Mouse (Mus musculus) limb, embryonic 15.5 days (tissue): ENCODE results near the gene Mcf2. TPM values are rescaled to one million over a fixed set of nuclear protein-coding genes. Genes with fewer than 3 reads are reported as not detected.

Experiments used
- ATAC-seq: fragments of 200-750 bp; cut with Nextera tagmentation; 2 replicates; pipeline ENCODE4 v1.8.0; 2017; ENCODE audit warnings: low read depth, moderate TSS enrichment; ENCODE audit not compliant: insufficient number of reproducible peaks, low FRiP score, low TSS enrichment
- H3K27ac ChIP-seq: fragments of 300-500 bp; sonication (generic); 2 replicates; pipeline ENCODE4 v1.5.1; 2015; ENCODE audit warnings: moderate library complexity, mild to moderate bottlenecking, inconsistent platforms
- H3K27me3 ChIP-seq: fragments of 300-500 bp; sonication (generic); 2 replicates; pipeline ENCODE4 v1.6.1; 2015; ENCODE audit warnings: inconsistent platforms
- H3K36me3 ChIP-seq: fragments of 300-500 bp; sonication (generic); 2 replicates; pipeline ENCODE4 v1.6.1; 2015; ENCODE audit warnings: inconsistent platforms
- H3K4me1 ChIP-seq: fragments of 300-500 bp; sonication (generic); 2 replicates; pipeline ENCODE4 v1.6.1; 2015; ENCODE audit warnings: inconsistent platforms
- H3K4me2 ChIP-seq: fragments of 300-500 bp; sonication (generic); 2 replicates; pipeline ENCODE4 v1.6.1; 2015; ENCODE audit warnings: mild to moderate bottlenecking, inconsistent platforms
- H3K4me3 ChIP-seq: fragments of 300-500 bp; sonication (generic); 2 replicates; pipeline ENCODE4 v1.5.1; 2015; ENCODE audit warnings: mild to moderate bottlenecking, inconsistent platforms
- H3K9ac ChIP-seq: fragments of 300-500 bp; sonication (generic); 2 replicates; pipeline ENCODE4 v1.6.1; 2015; ENCODE audit warnings: inconsistent platforms
- H3K9me3 ChIP-seq: fragments of 300-500 bp; sonication (generic); 2 replicates; pipeline ENCODE4 v1.6.1; 2016; ENCODE audit warnings: inconsistent platforms
- WGBS: fragments of 180-500 bp; shearing (Covaris S2); methylation state at CpG from one replicate; pipeline ENCODE4 v1.1.7; 2015; 5-methylcytosine and 5-hydroxymethylcytosine counted together
- polyA plus RNA-seq: library from polyadenylated mRNA; unstranded; fragments of >200 nt; fragmentation: Nextera tagmentation; extraction: Ambion mirVana; gene quantifications from 2 replicates; pipeline ENCODE4 v1.2.1, GENCODE M21; 2015

Mcf2 gene
- polyA plus RNA-seq, result 0.12 and 0.19 TPM in 2 replicates

GRCm38 (mm10) chrX:60178744-60179458 lies at the start of gene Mcf2:
Mcf2 (minus strand) TSS chrX:60179089.
- H3K36me3 ChIP-seq, result no peaks in the 10 kb centered on the region
- ATAC-seq, result no peak
- H3K4me3 ChIP-seq, result peak within 1 kb of the TSS; percentile 30
- 0 out of 2 replicates have a peak, but pooled peaks cover 5% of the 10 kb centered on the region for H3K4me1 ChIP-seq
- H3K4me2 ChIP-seq, result peak within 1 kb of the TSS; percentile 55
- no peak within 1 kb of the TSS for H3K9ac ChIP-seq
- no peak within 1 kb of the TSS for H3K27ac ChIP-seq
- H3K9me3 ChIP-seq, result no peaks in the 10 kb centered on the region
- peaks cover 10% of the 10 kb centered on the region; the same call in 1 of the 2 replicates for H3K27me3 ChIP-seq
- WGBS, result 14% methylated on average over 28 of the region's 28 CpGs

DNA sequence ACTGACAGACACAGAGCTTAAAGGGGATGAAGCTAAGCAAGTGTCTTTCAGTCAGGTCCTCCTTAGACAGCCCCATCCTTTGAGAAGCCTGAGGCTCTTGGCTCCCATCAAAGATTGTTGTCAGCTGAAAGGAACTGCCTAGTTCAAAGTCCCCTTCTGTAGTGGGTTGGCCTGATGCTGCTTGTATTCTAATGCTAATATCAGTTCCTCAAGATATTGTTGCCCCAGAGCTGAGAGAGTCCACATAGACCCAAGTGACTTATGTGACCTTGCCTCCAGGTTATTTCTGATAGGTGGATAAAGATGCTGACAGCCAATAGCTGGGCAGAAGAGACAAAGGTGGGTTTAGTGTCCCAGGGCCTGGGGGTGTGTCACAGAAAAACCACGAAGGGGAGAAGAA lies 8.8 kb upstream of the Mcf2 start:
- Histone ChIP-seq H3K27ac (no peak overlapping the region), H3K27me3 (no peaks in the 10 kb centered on the region), H3K9ac (no peak overlapping the region), H3K9me3 (no peaks in the 10 kb centered on the region), H3K4me2 (no peak overlapping the region), H3K4me1 (no peaks in the 10 kb centered on the region), H3K36me3 (no peaks in the 10 kb centered on the region), H3K4me3 (no peak overlapping the region)
- no peak for ATAC-seq
- WGBS, result 43% methylated on average over 1 of the region's 1 CpGs

GRCm38 (mm10) chrX:60182611-60183010 lies 3.7 kb upstream of the Mcf2 start:
- no peak for ATAC-seq
- H3K4me2 ChIP-seq, result no peak overlapping the region
- 63% methylated on average over 3 of the region's 3 CpGs for WGBS

DNA sequence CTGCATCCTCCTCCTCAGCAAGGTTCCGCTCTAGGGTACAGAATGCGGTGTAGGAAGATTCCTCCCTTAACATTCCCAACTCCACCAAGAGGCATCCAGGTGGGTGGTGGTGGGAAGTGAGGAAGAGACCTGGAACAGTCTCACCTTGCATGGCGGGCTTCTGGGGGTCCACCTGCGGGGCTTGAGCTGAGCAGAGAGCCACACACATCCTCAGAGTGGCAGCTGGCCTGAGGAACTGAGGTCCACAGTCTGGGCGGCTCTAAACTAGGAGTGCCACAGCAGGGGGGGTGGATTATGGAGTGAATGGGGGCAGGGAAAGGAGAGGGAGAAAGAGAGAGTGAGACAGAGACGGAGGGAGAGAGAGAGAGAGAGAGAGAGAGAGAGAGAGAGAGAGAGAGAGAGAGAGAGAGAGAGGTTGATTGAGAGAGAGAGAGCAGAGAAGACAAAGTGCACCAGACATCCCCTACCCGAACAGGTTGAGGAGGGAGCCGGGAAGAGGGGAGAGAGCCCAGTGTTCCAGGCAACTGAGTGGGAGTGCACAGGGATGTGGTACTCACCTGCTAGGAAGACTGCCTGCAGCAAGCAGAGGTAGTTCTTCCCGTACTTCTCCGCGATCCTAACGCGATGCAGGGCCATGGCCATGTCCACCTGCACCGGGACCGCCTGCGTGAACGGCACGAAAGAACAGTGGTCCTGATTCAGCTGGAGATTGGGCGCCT lies 705 bp downstream of the Mcf2 start:
- no peak overlapping the region for H3K9ac ChIP-seq
- ATAC-seq, result no peak
- WGBS, result 9% methylated on average over 19 of the region's 19 CpGs

More at GRCm38 (mm10) chrX:60182611-60183010, 3.7 kb upstream of the Mcf2 start:
- 0 out of 2 replicates have a peak, but pooled peaks cover 5% of the 10 kb centered on the region for H3K4me1 ChIP-seq
- no peaks in the 10 kb centered on the region for H3K9me3 ChIP-seq
- no peaks in the 10 kb centered on the region for H3K36me3 ChIP-seq
- H3K4me3 ChIP-seq, result no peak overlapping the region
- H3K27ac ChIP-seq, result no peak overlapping the region
- H3K9ac ChIP-seq, result no peak overlapping the region
- peaks cover 10% of the 10 kb centered on the region; the same call in 1 of the 2 replicates for H3K27me3 ChIP-seq

GRCm38 (mm10) chrX:60170106-60170505 lies 8.8 kb downstream of the Mcf2 start:
- H3K9me3 ChIP-seq, result no peaks in the 10 kb centered on the region
- H3K27me3 ChIP-seq, result no peaks in the 10 kb centered on the region
- no peaks in the 10 kb centered on the region for H3K36me3 ChIP-seq
- H3K4me1 ChIP-seq, result no peaks in the 10 kb centered on the region
- H3K4me3 ChIP-seq, result no peak overlapping the region
- no peak overlapping the region for H3K4me2 ChIP-seq
- ATAC-seq, result no peak
- no peak overlapping the region for H3K27ac ChIP-seq
- H3K9ac ChIP-seq, result no peak overlapping the region
- 84% methylated on average over 5 of the region's 5 CpGs for WGBS

More for the DNA sequence above, 705 bp downstream of the Mcf2 start:
- peaks cover 10% of the 10 kb centered on the region; the same call in 1 of the 2 replicates for H3K27me3 ChIP-seq
- 0 out of 2 replicates have a peak, but pooled peaks cover 5% of the 10 kb centered on the region for H3K4me1 ChIP-seq
- no peak overlapping the region for H3K27ac ChIP-seq
- no peaks in the 10 kb centered on the region for H3K36me3 ChIP-seq
- peak overlapping the region; percentile 30 for H3K4me3 ChIP-seq
- no peaks in the 10 kb centered on the region for H3K9me3 ChIP-seq
- H3K4me2 ChIP-seq, result peak overlapping the region; percentile 55

DNA sequence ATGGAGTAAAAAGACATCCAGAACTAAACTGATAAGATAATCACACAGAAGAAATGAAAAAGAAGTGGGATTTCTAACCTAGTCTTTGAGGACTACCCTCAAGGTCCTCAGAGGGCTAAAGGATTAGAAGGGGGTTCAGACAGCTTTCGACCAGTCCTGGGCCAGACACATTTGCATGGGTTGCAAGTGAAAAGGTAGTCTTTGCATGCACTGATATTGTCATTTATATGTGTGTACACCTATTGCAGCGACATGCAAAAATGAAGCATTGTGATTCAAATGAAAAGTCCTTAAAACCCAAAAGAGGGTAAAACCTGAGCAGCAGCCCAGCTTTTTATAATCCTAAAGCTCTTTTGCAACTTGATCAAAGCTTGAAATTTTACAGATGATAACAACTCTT lies 9.4 kb downstream of the Mcf2 start:
- no peak overlapping the region for H3K4me3 ChIP-seq
- no peak overlapping the region for H3K27ac ChIP-seq
- 78% methylated on average over 2 of the region's 2 CpGs for WGBS
- H3K4me2 ChIP-seq, result no peak overlapping the region
- H3K4me1 ChIP-seq, result no peaks in the 10 kb centered on the region
- no peaks in the 10 kb centered on the region for H3K27me3 ChIP-seq
- H3K36me3 ChIP-seq, result no peaks in the 10 kb centered on the region
- no peak overlapping the region for H3K9ac ChIP-seq
- ATAC-seq, result no peak
- H3K9me3 ChIP-seq, result no peaks in the 10 kb centered on the region

DNA sequence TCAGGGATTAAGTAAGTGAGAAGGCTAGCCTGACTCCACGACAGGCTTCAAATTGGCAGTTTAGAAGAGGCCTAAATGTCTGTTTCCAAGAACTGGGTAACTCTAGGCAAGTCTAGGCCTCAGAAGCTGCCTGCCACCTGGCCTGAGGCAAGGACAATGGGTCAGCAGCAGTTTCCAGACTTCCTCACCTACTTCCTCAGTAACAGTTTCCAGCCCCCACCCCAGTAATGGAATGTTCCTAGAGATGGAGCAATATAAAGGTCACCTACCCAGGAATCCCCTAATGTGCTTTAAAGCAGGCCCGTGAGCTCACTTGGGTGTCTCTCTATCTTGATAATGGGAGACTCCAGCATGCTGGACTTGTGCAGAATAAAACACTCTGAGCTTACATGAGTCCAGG lies 10.1 kb downstream of the Mcf2 start:
- Histone ChIP-seq H3K9ac (no peak overlapping the region), H3K36me3 (no peaks in the 10 kb centered on the region), H3K9me3 (no peaks in the 10 kb centered on the region), H3K27me3 (no peaks in the 10 kb centered on the region), H3K4me1 (no peaks in the 10 kb centered on the region), H3K4me2 (no peak overlapping the region), H3K4me3 (no peak overlapping the region), H3K27ac (no peak overlapping the region)
- no peak for ATAC-seq
- WGBS, result 68% methylated on average over 2 of the region's 2 CpGs

GRCm38 (mm10) chrX:60147268-60147974 lies 31.5 kb downstream of the Mcf2 start:
- WGBS, result 19% methylated on average over 13 of the region's 13 CpGs
- Histone ChIP-seq H3K36me3 (no peaks in the 10 kb centered on the region), H3K9me3 (no peaks in the 10 kb centered on the region), H3K27me3 (no peaks in the 10 kb centered on the region), H3K4me3 (peak overlapping the region; percentile 20), H3K9ac (no peak overlapping the region), H3K4me1 (no peaks in the 10 kb centered on the region), H3K27ac (no peak overlapping the region), H3K4me2 (peak overlapping the region; percentile 19; the same call in 1 of the 2 replicates)
- no peak for ATAC-seq

DNA sequence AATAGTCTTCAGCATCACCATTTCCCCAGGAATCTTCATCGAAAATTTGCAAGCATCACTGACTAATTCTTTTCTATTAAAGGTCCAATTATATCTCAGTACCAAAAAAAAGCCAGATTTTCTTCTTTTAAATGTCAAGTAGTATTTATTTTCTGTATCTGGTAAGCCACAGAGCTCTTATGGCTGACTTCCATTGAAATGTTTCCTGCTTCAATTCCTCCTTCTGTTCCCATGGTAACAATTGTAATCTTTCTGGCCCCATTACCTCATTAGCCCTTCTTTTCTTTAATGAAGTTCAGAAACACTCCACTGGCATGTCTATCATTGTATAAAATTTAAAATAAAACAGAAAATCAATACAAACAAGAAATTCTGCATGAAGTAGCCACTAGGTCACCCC lies 103.5 kb downstream of the Mcf2 start:
- no peak for ATAC-seq
- Histone ChIP-seq H3K27me3 (no peaks in the 10 kb centered on the region), H3K9me3 (no peaks in the 10 kb centered on the region), H3K27ac (no peak overlapping the region), H3K4me2 (no peak overlapping the region), H3K4me1 (no peaks in the 10 kb centered on the region), H3K9ac (no peak overlapping the region), H3K36me3 (no peaks in the 10 kb centered on the region), H3K4me3 (no peak overlapping the region)
- WGBS, result 88% methylated on average over 1 of the region's 1 CpGs

DNA sequence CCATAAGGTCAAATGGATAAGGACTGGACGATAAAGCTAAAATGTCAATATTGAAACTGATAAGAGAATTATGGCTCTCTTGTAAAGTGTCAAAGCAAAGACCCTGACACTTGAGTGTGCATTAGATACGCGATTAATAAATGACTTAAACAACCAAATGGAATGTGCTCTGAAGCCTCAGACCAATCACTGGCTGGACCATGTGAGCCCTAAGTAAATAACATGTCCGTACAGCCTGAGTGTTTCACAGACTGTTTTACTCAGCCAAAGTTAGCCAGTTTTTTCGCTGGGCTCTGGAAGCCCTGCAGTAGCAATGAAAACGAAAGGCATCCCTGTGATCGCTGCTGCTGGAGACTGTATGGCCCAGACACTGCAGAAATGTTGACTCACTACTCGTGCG lies 123.7 kb downstream of the Mcf2 start:
- 88% methylated on average over 9 of the region's 9 CpGs for WGBS
- H3K27me3 ChIP-seq, result no peaks in the 10 kb centered on the region
- no peak overlapping the region for H3K27ac ChIP-seq
- H3K9ac ChIP-seq, result no peak overlapping the region
- no peak overlapping the region for H3K4me2 ChIP-seq
- no peak overlapping the region for H3K4me3 ChIP-seq
- no peaks in the 10 kb centered on the region for H3K9me3 ChIP-seq
- H3K4me1 ChIP-seq, result no peaks in the 10 kb centered on the region
- H3K36me3 ChIP-seq, result no peaks in the 10 kb centered on the region
- no peak for ATAC-seq

- 85% methylated on average over 1 of the region's 1 CpGs for WGBS
- no peak overlapping the region for H3K4me2 ChIP-seq
- H3K9ac ChIP-seq, result no peak overlapping the region
- no peak for ATAC-seq
- H3K4me1 ChIP-seq, result no peaks in the 10 kb centered on the region
- H3K27me3 ChIP-seq, result no peaks in the 10 kb centered on the region
- no peak overlapping the region for H3K27ac ChIP-seq
- H3K4me3 ChIP-seq, result no peak overlapping the region
- H3K36me3 ChIP-seq, result no peaks in the 10 kb centered on the region
- no peaks in the 10 kb centered on the region for H3K9me3 ChIP-seq
Measured at GRCm38 (mm10) chrX:60054745-60055144, 124.1 kb downstream of the Mcf2 start.

DNA sequence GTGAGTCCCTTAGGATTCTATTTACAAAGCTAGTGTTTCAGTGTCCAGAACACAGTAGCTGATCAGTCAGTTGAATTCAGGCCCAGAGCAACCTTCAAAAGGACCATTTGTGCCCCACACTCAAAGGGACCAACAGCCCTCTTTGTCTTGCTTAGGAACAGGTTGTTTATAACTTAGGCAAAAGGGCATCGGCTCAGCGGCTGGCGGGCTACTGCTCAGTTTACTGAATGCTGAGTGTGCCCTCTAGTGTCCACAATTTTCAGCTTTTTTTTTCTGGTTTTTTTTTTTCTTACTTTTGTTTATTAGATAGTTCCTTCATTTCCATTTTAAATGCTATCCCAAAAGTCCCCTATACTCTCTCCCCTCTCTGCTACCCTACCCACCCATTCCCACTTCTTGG lies 152.2 kb downstream of the Mcf2 start:
- Histone ChIP-seq H3K4me2 (no peak overlapping the region), H3K4me1 (no peaks in the 10 kb centered on the region), H3K27ac (no peak overlapping the region), H3K27me3 (no peaks in the 10 kb centered on the region), H3K36me3 (no peaks in the 10 kb centered on the region), H3K9me3 (no peaks in the 10 kb centered on the region), H3K9ac (no peak overlapping the region), H3K4me3 (no peak overlapping the region)
- WGBS, result 16% methylated on average over 3 of the region's 3 CpGs
- no peak for ATAC-seq
